Mouse (Mus musculus): ENCODE measurements around the gene Apbb1. TPM values are rescaled to one million over a fixed set of nuclear protein-coding genes. Genes with fewer than 3 reads are reported as not detected.
A peak's percentile ranks its signal among the peaks of the same experiment; 100 is the strongest.

Gene Apbb1
- polyA plus RNA-seq, 1 experiment from 2014 or later: 255 TPM

DNA sequence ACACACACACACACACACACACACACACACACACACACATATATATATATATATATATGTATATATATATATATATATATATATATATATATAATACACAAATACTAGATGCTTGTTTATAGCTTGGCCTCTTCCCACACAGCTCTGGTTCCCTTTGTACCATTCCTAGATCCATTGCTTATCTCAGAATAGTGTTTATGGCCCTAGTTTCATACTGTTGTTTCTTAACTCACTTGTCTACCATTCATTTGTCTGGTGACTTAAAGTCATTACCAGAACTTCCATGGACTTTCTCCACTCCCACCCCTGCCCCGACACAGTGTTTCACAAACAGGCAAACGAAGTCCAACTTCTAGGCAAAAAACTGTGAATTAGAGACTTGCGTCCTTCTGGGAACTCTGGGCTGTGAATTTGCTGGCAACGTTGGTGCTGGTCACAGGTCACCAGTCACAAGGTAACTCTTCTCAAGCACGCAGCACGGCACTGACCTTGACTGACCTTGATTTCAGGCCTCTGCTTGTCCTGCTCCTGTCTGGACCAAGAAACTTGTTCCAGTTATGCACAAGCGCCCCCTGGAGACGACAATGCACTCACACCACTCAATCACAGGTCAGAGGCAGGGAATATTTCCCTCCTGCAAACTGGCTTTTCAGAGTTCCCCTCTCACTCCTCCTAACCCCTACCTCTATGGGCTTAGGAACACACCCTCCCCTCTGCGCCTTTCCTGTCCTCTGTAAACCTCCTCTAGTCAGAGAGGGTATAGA, 21.6 kb upstream of the Apbb1 start:
- no peaks in the 10 kb centered on the region for H3K27me3 ChIP-seq
- WGBS: 35% methylated on average over 9 of the region's 9 CpGs
- no peak overlapping the region for H3K4me3 ChIP-seq
- H3K4me2 ChIP-seq (replicated peaks): no peak overlapping the region
- no peaks in the 10 kb centered on the region for H3K36me3 ChIP-seq
- H3K9ac ChIP-seq (replicated peaks): no peak overlapping the region
- no peaks in the 10 kb centered on the region for H3K9me3 ChIP-seq
- H3K27ac ChIP-seq (replicated peaks): no peak overlapping the region
- no peaks in the 10 kb centered on the region for H3K4me1 ChIP-seq
- ATAC-seq (replicated peaks): 0 out of 2 replicates have a peak, but pooled peaks have one; percentile 41

- WGBS: 28% methylated on average over 7 of the region's 7 CpGs
- Histone ChIP-seq H3K36me3 (no peaks in the 10 kb centered on the region), H3K4me3 (no peak overlapping the region), H3K27me3 (no peaks in the 10 kb centered on the region), H3K9ac (replicated peaks) (no peak overlapping the region), H3K27ac (replicated peaks) (no peak overlapping the region), H3K9me3 (no peaks in the 10 kb centered on the region), H3K4me1 (no peaks in the 10 kb centered on the region), H3K4me2 (replicated peaks) (no peak overlapping the region)
- no peak for ATAC-seq (replicated peaks)
Measured at GRCm38 (mm10) chr7:105590097-105590496, 8.6 kb upstream of the Apbb1 start.

- no peak overlapping the region for H3K27ac ChIP-seq (replicated peaks)
- no peaks in the 10 kb centered on the region for H3K27me3 ChIP-seq
- 66% methylated on average over 9 of the region's 9 CpGs for WGBS
- H3K9me3 ChIP-seq: no peaks in the 10 kb centered on the region
- no peaks in the 10 kb centered on the region for H3K36me3 ChIP-seq
- no peak for ATAC-seq (replicated peaks)
- no peak overlapping the region for H3K9ac ChIP-seq (replicated peaks)
- no peaks in the 10 kb centered on the region for H3K4me1 ChIP-seq
- H3K4me3 ChIP-seq: no peak overlapping the region
- H3K4me2 ChIP-seq (replicated peaks): no peak overlapping the region
Measured at GRCm38 (mm10) chr7:105588325-105588912, 7.0 kb upstream of the Apbb1 start.

DNA sequence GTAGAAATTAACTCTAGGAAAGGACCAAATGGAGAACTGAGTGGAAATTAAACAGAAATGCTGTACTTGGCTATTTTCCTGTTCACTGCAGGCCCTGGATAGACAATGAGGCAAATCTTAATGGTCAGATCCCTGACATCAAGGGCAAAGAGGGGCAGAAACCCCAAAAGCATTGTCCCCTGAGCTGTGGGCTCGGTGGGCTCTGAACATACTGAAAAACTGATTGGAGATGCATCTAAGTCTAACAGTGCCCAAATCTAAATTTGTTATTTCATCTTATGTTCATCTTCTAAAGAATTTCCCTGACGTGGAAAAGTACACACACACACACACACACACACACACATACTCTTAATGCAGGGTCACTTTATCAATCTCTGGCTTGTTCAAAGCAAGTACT, 506 bp upstream of the Apbb1 start:
- no peaks in the 10 kb centered on the region for H3K9me3 ChIP-seq
- H3K9ac ChIP-seq (replicated peaks): no peak overlapping the region
- 61% methylated on average over 2 of the region's 2 CpGs for WGBS
- H3K36me3 ChIP-seq: no peaks in the 10 kb centered on the region
- peaks cover 33% of the 10 kb centered on the region for H3K4me1 ChIP-seq
- ATAC-seq (replicated peaks): no peak
- H3K4me2 ChIP-seq (replicated peaks): peak overlapping the region; percentile 48
- no peaks in the 10 kb centered on the region for H3K27me3 ChIP-seq
- peak overlapping the region; percentile 64 for H3K4me3 ChIP-seq
- peak overlapping the region; percentile 91 for H3K27ac ChIP-seq (replicated peaks)

- no peaks in the 10 kb centered on the region for H3K9me3 ChIP-seq
- H3K4me2 ChIP-seq (replicated peaks): peak overlapping the region; percentile 48
- 0% methylated on average over 16 of the region's 22 CpGs for WGBS
- peak overlapping the region; percentile 91 for H3K27ac ChIP-seq (replicated peaks)
- H3K9ac ChIP-seq (replicated peaks): peak overlapping the region; percentile 80
- H3K4me1 ChIP-seq: peaks cover 33% of the 10 kb centered on the region
- no peaks in the 10 kb centered on the region for H3K36me3 ChIP-seq
- no peaks in the 10 kb centered on the region for H3K27me3 ChIP-seq
- peak overlapping the region; percentile 64 for H3K4me3 ChIP-seq
- ATAC-seq (replicated peaks): peak; percentile 72
Measured at GRCm38 (mm10) chr7:105580627-105581089, 795 bp downstream of the Apbb1 start.

- H3K36me3 ChIP-seq: peaks cover 8% of the 10 kb centered on the region
- H3K27me3 ChIP-seq: no peaks in the 10 kb centered on the region
- H3K9ac ChIP-seq (replicated peaks): no peak overlapping the region
- H3K27ac ChIP-seq (replicated peaks): no peak overlapping the region
- H3K4me2 ChIP-seq (replicated peaks): no peak overlapping the region
- H3K4me3 ChIP-seq: no peak overlapping the region
- WGBS: 72% methylated on average over 2 of the region's 2 CpGs
- no peaks in the 10 kb centered on the region for H3K9me3 ChIP-seq
- peaks cover 33% of the 10 kb centered on the region for H3K4me1 ChIP-seq
- no peak for ATAC-seq (replicated peaks)
Measured at GRCm38 (mm10) chr7:105578481-105578880, 3.0 kb downstream of the Apbb1 start.

- H3K9ac ChIP-seq (replicated peaks): no peak overlapping the region
- no peaks in the 10 kb centered on the region for H3K27me3 ChIP-seq
- peaks cover 15% of the 10 kb centered on the region for H3K36me3 ChIP-seq
- H3K4me2 ChIP-seq (replicated peaks): no peak overlapping the region
- H3K27ac ChIP-seq (replicated peaks): no peak overlapping the region
- H3K9me3 ChIP-seq: no peaks in the 10 kb centered on the region
- H3K4me3 ChIP-seq: no peak overlapping the region
- WGBS: 95% methylated on average over 6 of the region's 6 CpGs
- H3K4me1 ChIP-seq: peaks cover 33% of the 10 kb centered on the region
- ATAC-seq (replicated peaks): no peak
Measured at GRCm38 (mm10) chr7:105577377-105577871, 4.0 kb downstream of the Apbb1 start.

DNA sequence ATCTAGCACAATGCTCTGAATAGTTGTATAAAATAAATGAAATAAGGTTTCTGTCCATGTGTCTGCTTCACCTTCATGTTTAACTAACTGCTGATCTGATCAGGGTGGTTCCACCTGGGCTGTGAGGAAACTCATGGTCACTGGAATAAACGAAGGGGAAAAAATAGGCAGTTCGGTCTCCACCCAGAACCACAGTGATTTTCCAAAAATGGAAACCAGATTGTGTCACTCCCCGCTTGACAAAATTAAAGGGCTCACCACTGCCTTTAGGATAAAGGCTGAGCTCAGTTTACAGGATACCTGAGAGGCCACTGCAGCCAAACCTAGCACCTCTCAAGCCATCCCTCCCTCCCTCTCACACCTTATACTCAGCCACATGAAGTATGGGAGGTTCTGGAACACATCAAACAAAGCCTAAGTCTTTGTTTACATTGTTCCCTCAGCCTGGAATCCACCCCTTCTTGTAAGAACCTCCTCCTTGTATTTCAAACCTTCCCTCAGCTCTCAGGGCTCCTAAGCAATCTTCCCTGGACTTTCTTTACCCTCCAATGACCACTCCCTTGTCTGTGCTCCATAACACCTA, 5.2 kb downstream of the Apbb1 start:
- Histone ChIP-seq H3K36me3 (peaks cover 15% of the 10 kb centered on the region), H3K9me3 (no peaks in the 10 kb centered on the region), H3K27me3 (no peaks in the 10 kb centered on the region), H3K9ac (replicated peaks) (no peak overlapping the region), H3K4me2 (replicated peaks) (no peak overlapping the region), H3K4me1 (peaks cover 34% of the 10 kb centered on the region), H3K27ac (replicated peaks) (no peak overlapping the region), H3K4me3 (no peak overlapping the region)
- WGBS: 85% methylated on average over 3 of the region's 3 CpGs
- no peak for ATAC-seq (replicated peaks)

DNA sequence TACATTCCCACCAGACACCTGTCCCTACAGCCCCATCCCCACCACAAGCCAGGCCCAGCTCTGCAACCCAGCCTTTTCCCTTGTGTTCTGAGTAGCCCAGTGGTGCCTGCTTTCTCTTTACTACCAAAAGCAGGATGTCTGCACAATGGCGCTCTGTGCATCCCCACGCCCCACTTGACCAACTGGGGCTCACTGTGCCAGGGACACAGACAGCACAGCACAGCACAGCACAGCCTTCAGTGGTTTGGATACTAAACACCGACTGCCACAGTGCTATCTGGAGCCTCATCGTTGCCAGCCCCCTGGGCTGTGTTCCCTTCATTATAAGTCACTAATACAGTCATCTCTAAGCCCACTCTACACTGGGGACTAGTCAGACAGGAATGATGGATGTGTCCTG, 6.9 kb downstream of the Apbb1 start:
- H3K27me3 ChIP-seq: no peaks in the 10 kb centered on the region
- peaks cover 40% of the 10 kb centered on the region for H3K4me1 ChIP-seq
- 85% methylated on average over 4 of the region's 4 CpGs for WGBS
- no peak overlapping the region for H3K9ac ChIP-seq (replicated peaks)
- no peak for ATAC-seq (replicated peaks)
- no peak overlapping the region for H3K4me3 ChIP-seq
- no peaks in the 10 kb centered on the region for H3K9me3 ChIP-seq
- no peak overlapping the region for H3K27ac ChIP-seq (replicated peaks)
- peaks cover 15% of the 10 kb centered on the region for H3K36me3 ChIP-seq
- H3K4me2 ChIP-seq (replicated peaks): no peak overlapping the region

- 91% methylated on average over 8 of the region's 8 CpGs for WGBS
- H3K36me3 ChIP-seq: peaks cover 15% of the 10 kb centered on the region
- no peak overlapping the region for H3K27ac ChIP-seq (replicated peaks)
- H3K4me3 ChIP-seq: no peak overlapping the region
- no peaks in the 10 kb centered on the region for H3K9me3 ChIP-seq
- no peak for ATAC-seq (replicated peaks)
- no peak overlapping the region for H3K9ac ChIP-seq (replicated peaks)
- no peak overlapping the region for H3K4me2 ChIP-seq (replicated peaks)
- no peaks in the 10 kb centered on the region for H3K27me3 ChIP-seq
- H3K4me1 ChIP-seq: peaks cover 39% of the 10 kb centered on the region
Measured at GRCm38 (mm10) chr7:105572949-105573348, 8.5 kb downstream of the Apbb1 start.

GRCm38 (mm10) chr7:105570756-105571155, 10.7 kb downstream of the Apbb1 start:
- ATAC-seq (replicated peaks): no peak
- Histone ChIP-seq H3K9ac (replicated peaks) (0 out of 2 replicates have a peak overlapping the region, but pooled peaks have one; percentile 34), H3K36me3 (peaks cover 34% of the 10 kb centered on the region), H3K4me1 (peaks cover 38% of the 10 kb centered on the region), H3K9me3 (no peaks in the 10 kb centered on the region), H3K4me3 (no peak overlapping the region), H3K4me2 (replicated peaks) (peak overlapping the region; percentile 45), H3K27ac (replicated peaks) (peak overlapping the region; percentile 83), H3K27me3 (no peaks in the 10 kb centered on the region)
- 75% methylated on average over 4 of the region's 4 CpGs for WGBS
